Mouse (Mus musculus) heart, embryonic 16.5 days (tissue): ENCODE data around the gene Donson. TPM values are rescaled to one million over a fixed set of nuclear protein-coding genes. Genes with fewer than 3 reads are reported as not detected.

Experiments
- ATAC-seq: fragments of 200-750 bp; cut with Nextera tagmentation; replicated peaks from 2 replicates; pipeline ENCODE4 v1.8.0; 2017; ENCODE audit warnings: moderate number of reproducible peaks; ENCODE audit not compliant: insufficient read depth, low FRiP score; ENCODE audit errors: extremely low read depth
- H3K27ac ChIP-seq: fragments of 300-500 bp; sonication (generic); 2 replicates; pipeline ENCODE4 v1.5.1; 2014; ENCODE audit warnings: mild to moderate bottlenecking, low read length, control low read depth, moderate library complexity
- H3K27me3 ChIP-seq: fragments of 300-500 bp; sonication (generic); 2 replicates; pipeline ENCODE4 v1.6.1; 2014; ENCODE audit warnings: low read length, mixed read lengths; ENCODE audit not compliant: control insufficient read depth, insufficient read depth
- H3K36me3 ChIP-seq: fragments of 300-500 bp; sonication (generic); 2 replicates; pipeline ENCODE4 v1.6.1; 2014; ENCODE audit not compliant: control insufficient read depth, insufficient read depth
- H3K4me1 ChIP-seq: fragments of 300-500 bp; sonication (generic); 2 replicates; pipeline ENCODE4 v1.6.1; 2014; ENCODE audit warnings: low read length, mixed read lengths; ENCODE audit not compliant: control insufficient read depth, insufficient read depth
- H3K4me2 ChIP-seq: fragments of 300-500 bp; sonication (generic); 2 replicates; pipeline ENCODE4 v1.6.1; 2014; ENCODE audit warnings: low read depth, mild to moderate bottlenecking, control low read depth, low read length
- H3K4me3 ChIP-seq: fragments of 300-500 bp; sonication (generic); 2 replicates; pipeline ENCODE4 v1.5.1; 2014; ENCODE audit warnings: mild to moderate bottlenecking, control low read depth, low read length
- H3K9ac ChIP-seq: fragments of 300-500 bp; sonication (generic); 2 replicates; pipeline ENCODE4 v1.6.1; 2014; ENCODE audit warnings: low read length, control low read depth
- H3K9me3 ChIP-seq: fragments of 300-500 bp; sonication (generic); replicated peaks from 2 replicates; pipeline ENCODE4 v1.6.1; 2016; ENCODE audit warnings: low read length; ENCODE audit not compliant: control insufficient read depth
- WGBS: fragments of 180-500 bp; shearing (Covaris S2); extraction: QIAGEN DNeasy Blood & Tissue Kit; methylation state at CpG from one replicate; pipeline ENCODE4 v1.1.7; 2014; 5-methylcytosine and 5-hydroxymethylcytosine counted together
- polyA plus RNA-seq: library from polyadenylated mRNA; unstranded; fragments of >200 nt; fragmentation: Nextera tagmentation; extraction: Ambion mirVana; gene quantifications from 2 replicates; pipeline ENCODE4 v1.2.1, GENCODE M21; 2015

Donson gene
- polyA plus RNA-seq, 1 experiment from 2014 or later: 10.8 TPM

DNA sequence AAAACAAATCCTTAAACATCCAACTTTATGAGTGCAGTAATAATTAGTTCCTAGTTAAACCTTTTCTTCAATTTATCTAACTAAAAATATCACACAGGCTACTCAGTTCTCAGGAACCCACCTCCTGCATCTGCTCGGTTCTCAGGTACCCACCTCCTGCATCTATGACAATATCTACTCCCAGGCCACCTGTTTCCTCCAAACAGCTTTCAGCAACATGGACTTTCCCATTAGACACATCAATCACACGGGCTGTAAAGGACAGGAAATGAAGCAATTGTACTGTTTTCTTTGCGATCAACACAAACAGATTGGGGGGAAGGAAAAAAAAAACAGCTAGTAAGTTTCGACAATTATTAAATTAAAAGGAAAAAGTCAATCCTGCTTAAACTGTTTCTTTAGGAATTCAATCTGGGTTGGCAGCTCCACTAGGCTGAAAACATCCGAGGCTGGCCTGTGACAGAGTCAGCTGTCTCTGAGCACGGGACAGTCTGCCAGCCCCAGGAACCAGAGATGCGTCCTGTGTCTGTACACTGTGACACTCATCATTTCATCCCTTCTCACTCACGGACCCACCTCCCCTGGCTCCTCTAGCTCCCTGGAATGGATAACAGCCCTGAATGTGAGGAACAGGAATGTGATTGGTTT is 6.7 kb upstream of the Donson start:
- H3K27me3 ChIP-seq: no peaks in the 10 kb centered on the region
- H3K4me1 ChIP-seq: no peaks in the 10 kb centered on the region
- 0 out of 2 replicates have a peak overlapping the region, but pooled peaks have one; percentile 6 for H3K27ac ChIP-seq
- H3K9me3 ChIP-seq: no peaks in the 10 kb centered on the region
- H3K36me3 ChIP-seq: peaks cover 23% of the 10 kb centered on the region
- no peak for ATAC-seq
- no peak overlapping the region for H3K4me2 ChIP-seq
- 52% methylated on average over 8 of the region's 8 CpGs for WGBS
- no peak overlapping the region for H3K9ac ChIP-seq
- no peak overlapping the region for H3K4me3 ChIP-seq

DNA sequence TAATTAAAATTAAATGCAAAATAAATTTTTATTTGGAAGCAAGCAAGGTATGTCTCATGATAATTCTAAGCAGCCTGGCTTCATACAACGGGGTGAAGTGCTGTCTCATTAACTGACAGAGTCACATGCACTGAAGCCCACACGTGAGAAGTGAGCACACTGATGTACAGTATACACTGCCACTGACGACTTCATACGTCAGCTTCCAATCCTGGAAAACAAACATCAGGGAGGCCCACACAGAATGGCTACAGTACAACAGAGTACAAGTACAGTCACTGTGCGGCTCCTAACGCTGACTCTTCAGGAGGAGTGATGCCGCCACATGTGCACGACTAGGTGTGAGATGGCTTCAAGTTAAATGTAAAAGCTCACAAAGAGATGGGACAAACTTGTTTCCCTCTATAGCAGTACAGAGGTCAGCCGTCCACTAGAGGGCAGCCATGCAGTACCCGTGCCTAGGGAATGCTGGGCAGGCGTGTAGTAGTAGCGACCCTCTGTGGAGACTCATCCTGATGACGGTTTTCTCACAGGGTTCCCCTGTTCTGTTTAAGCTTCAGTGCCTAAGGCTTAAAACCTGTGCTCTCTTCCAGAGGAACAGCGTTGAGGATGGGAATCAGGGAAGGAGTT is 6.0 kb upstream of the Donson start:
- 27% methylated on average over 14 of the region's 14 CpGs for WGBS
- peak; percentile 88 for ATAC-seq

DNA sequence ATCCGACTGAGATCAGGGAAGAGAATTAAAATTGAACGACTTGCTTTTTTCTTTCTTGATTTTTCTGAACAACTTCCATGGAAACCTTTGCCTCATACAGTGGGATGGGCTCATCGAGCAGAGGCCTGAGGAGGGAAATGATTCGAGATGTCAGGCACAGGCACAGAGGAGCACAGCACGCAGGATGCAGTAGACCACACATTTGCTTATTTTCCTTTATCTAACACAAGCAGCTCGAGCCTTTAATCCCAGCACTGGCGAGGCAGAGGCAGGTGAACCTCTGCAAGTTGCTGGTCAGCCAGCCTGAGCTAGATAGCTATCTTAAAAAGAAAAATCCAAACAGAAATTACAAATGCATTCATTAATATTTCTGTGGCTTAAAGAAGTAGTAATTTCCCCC is 1.2 kb upstream of the Donson start:
- no peak for ATAC-seq
- Histone ChIP-seq H3K27me3 (no peaks in the 10 kb centered on the region), H3K4me2 (no peak overlapping the region), H3K27ac (no peak overlapping the region), H3K9ac (no peak overlapping the region), H3K4me1 (peaks cover 7% of the 10 kb centered on the region), H3K4me3 (no peak overlapping the region), H3K36me3 (peaks cover 4% of the 10 kb centered on the region; the same call in 1 of the 2 replicates), H3K9me3 (no peaks in the 10 kb centered on the region)
- WGBS: 38% methylated on average over 7 of the region's 7 CpGs

More for the DNA sequence above, 6.0 kb upstream of the Donson start:
- no peak overlapping the region for H3K27ac ChIP-seq
- H3K4me3 ChIP-seq: no peak overlapping the region
- H3K9ac ChIP-seq: no peak overlapping the region
- no peaks in the 10 kb centered on the region for H3K27me3 ChIP-seq
- H3K36me3 ChIP-seq: peaks cover 22% of the 10 kb centered on the region
- no peaks in the 10 kb centered on the region; the same call in 1 of the 2 replicates for H3K4me1 ChIP-seq
- H3K9me3 ChIP-seq: no peaks in the 10 kb centered on the region
- no peak overlapping the region for H3K4me2 ChIP-seq

DNA sequence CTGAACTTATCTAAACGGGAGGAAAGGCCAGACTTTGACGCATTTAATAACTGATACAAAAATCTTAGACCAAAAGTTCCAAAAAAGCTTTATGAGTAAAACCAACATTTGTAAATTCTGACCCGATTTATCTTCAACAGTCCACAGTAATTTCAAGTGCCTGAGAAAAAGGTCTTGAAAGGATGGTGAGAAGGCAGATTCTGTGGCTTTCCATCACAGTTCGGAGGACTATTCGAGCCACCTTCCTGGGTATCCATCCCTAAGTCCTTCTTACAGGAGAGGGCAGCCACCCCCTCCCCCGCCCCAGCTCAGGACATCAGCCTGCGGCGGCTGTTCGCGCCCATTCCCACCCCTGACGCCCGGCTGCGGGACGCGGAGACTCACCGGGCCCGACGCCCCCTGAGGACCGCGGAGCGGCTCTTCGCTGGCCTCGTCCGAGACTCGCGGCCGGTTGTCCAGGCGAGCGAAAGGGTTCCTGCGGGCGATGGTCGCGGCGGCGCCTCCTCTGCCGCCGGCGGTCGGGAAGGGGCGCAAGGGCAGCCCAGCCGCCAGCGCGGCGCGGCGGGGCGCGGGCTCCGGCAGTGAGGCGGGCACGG is 449 bp downstream of the Donson start:
- H3K9ac ChIP-seq: peak overlapping the region; percentile 90
- WGBS: 2% methylated on average over 43 of the region's 51 CpGs
- ATAC-seq: peak; percentile 49

DNA sequence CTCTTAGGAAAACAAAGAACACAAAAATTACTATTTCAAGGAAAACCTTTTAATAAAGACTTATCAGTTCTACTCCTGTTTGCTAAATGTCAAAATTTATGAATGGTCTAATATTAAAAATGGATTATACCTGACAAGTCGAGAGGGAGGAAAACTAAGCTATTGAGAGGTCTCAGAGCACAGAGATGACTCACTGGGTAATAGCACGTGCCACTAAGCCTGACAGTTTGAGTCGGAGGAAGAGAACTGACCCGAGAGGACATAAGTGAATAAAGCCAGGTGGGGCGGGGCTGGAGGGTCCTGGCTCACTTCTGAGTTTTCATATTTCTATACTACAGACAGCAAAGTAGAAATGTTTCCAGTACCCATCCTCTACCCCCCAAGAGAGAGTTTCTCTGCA is 2.2 kb downstream of the Donson start:
- Histone ChIP-seq H3K4me2 (no peak overlapping the region), H3K9me3 (no peaks in the 10 kb centered on the region), H3K27ac (no peak overlapping the region), H3K27me3 (no peaks in the 10 kb centered on the region), H3K9ac (no peak overlapping the region), H3K4me1 (peaks cover 7% of the 10 kb centered on the region), H3K4me3 (no peak overlapping the region), H3K36me3 (peaks cover 13% of the 10 kb centered on the region; the same call in 1 of the 2 replicates)
- WGBS: 76% methylated on average over 5 of the region's 5 CpGs
- no peak for ATAC-seq

More for the DNA sequence above, 449 bp downstream of the Donson start:
- Histone ChIP-seq H3K27ac (peak overlapping the region; percentile 66), H3K36me3 (peaks cover 10% of the 10 kb centered on the region; the same call in 1 of the 2 replicates), H3K4me3 (peak overlapping the region; percentile 93), H3K4me2 (peak overlapping the region; percentile 88), H3K9me3 (no peaks in the 10 kb centered on the region), H3K27me3 (no peaks in the 10 kb centered on the region), H3K4me1 (peaks cover 7% of the 10 kb centered on the region)

DNA sequence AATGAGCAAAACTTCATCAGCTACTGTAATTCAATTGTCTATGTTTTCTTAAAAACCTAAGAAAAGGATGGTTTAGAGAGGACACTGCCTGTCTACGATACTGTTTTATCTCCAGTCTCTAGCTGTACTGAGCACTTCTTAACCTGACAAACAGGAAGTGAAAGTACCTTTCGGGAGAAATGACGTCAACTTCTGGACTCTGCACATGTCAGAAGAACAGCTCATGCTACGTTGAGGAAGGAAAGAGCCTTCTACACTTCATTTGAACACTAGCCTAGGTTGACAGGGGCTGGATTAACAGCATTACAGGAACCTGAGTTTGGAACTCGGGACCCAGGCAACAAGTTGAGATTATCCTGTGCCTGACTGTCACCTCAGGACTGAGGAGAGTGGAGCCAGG is 3.0 kb downstream of the Donson start:
- no peak for ATAC-seq
- Histone ChIP-seq H3K27me3 (no peaks in the 10 kb centered on the region), H3K27ac (no peak overlapping the region), H3K4me2 (no peak overlapping the region), H3K36me3 (peaks cover 15% of the 10 kb centered on the region; the same call in 1 of the 2 replicates), H3K4me1 (peaks cover 7% of the 10 kb centered on the region), H3K4me3 (no peak overlapping the region), H3K9me3 (no peaks in the 10 kb centered on the region), H3K9ac (no peak overlapping the region)
- 70% methylated on average over 5 of the region's 5 CpGs for WGBS

DNA sequence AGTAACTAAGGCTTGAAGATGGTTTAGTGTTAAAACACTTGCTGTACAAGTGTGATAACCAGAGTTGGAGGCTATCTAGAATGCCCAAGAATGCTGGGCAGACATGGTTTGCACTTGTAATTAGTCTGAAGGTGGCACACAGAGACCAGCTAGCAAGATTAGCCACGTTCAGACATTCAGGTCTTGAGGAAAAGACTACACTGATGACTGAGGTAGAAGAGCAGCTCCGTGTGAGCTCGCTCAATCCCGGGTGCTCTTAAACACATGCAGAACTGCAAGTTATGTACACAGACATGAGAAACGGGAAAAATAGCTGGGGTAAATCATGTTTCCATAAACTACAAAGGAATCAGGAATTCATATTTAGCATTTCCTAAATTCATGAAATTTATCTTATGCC is 7.9 kb downstream of the Donson start:
- H3K4me2 ChIP-seq: no peak overlapping the region
- WGBS: 68% methylated on average over 5 of the region's 5 CpGs
- ATAC-seq: no peak
- H3K9ac ChIP-seq: no peak overlapping the region
- H3K27ac ChIP-seq: no peak overlapping the region
- peaks cover 48% of the 10 kb centered on the region for H3K36me3 ChIP-seq
- no peaks in the 10 kb centered on the region for H3K9me3 ChIP-seq
- no peaks in the 10 kb centered on the region for H3K4me1 ChIP-seq
- H3K27me3 ChIP-seq: no peaks in the 10 kb centered on the region
- no peak overlapping the region for H3K4me3 ChIP-seq

DNA sequence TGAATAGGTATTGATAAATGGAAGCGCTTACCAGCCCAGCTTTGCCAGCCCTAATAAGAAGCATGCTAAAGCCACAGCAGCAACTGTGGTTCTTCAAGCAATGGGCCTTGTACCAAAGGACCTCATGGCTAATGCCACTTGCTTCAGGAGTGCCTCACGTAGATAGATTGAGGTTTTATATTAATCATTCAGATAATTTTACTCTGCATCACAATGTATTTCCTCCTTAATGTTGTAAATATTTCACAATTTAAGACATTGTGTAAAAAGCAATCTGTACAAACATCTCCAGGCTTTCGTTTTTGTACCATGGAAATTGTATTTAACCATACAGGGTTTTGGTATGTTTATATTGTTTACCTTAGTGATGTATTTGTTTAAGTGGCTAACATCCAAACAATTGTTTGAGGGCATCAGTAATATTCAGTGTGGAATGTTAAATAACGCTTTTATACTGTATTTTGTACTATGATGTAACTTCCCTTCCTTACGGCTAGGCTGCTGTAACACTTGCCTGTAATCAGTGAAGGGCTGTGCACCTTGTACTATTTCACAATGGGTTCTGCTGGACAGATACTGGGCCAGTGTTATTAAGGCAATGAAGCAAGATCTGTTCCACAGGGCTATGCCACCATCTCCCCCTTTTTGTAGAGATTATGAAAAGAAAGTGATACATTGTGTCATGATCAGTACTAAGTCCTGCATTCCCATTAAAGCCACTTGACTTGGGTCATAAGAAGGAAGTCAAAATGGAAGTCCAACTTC is 10.2 kb downstream of the Donson start:
- 79% methylated on average over 5 of the region's 5 CpGs for WGBS
- H3K4me1 ChIP-seq: no peaks in the 10 kb centered on the region
- no peak for ATAC-seq

More for the DNA sequence above, 10.2 kb downstream of the Donson start:
- Histone ChIP-seq H3K4me2 (no peak overlapping the region), H3K36me3 (peaks cover 52% of the 10 kb centered on the region), H3K9me3 (no peaks in the 10 kb centered on the region), H3K27me3 (no peaks in the 10 kb centered on the region), H3K9ac (no peak overlapping the region), H3K27ac (no peak overlapping the region), H3K4me3 (no peak overlapping the region)
